Mouse (Mus musculus): ENCODE data around the gene Piwil1. TPM values are rescaled to one million over a fixed set of nuclear protein-coding genes. Genes with fewer than 3 reads are reported as not detected.

The Piwil1 gene
- polyA plus RNA-seq, 1 experiment from 2014 or later = not detected

- no peaks in the 10 kb centered on the region for H3K27me3 ChIP-seq (ENCODE audit: insufficient read depth, low read length)
- H3K4me3 ChIP-seq (ENCODE audit: low read depth, low read length) = no peak overlapping the region
- H3K36me3 ChIP-seq (ENCODE audit: insufficient read depth) = no peaks in the 10 kb centered on the region
- no peak overlapping the region for H3K9ac ChIP-seq
- no peaks in the 10 kb centered on the region; the same call in 1 of the 2 replicates for H3K4me1 ChIP-seq (ENCODE audit: insufficient read depth)
- no peak for DNase-seq
- no peak for ATAC-seq (ENCODE audit: insufficient read depth)
- no peak for TF ChIP-seq CTCF (IDR thresholded peaks at IDR 0.05; ENCODE audit: low read depth)
- no peak overlapping the region for H3K4me2 ChIP-seq
- H3K9me3 ChIP-seq (ENCODE audit: low read depth, low read length) = no peaks in the 10 kb centered on the region
- no peak overlapping the region for H3K27ac ChIP-seq (ENCODE audit: low read depth)
- WGBS = 42% methylated on average over 9 of the region's 9 CpGs
These were observed 28.2 kb upstream of the Piwil1 start for GRCm38 (mm10) chr5:128674124-128674523.

- H3K27ac ChIP-seq (ENCODE audit: low read depth) = peak overlapping the region; percentile 72; the same call in 1 of the 2 replicates
- H3K27me3 ChIP-seq (ENCODE audit: insufficient read depth, low read length) = no peaks in the 10 kb centered on the region
- H3K36me3 ChIP-seq (ENCODE audit: insufficient read depth) = no peaks in the 10 kb centered on the region
- no peaks in the 10 kb centered on the region for H3K9me3 ChIP-seq (ENCODE audit: low read depth, low read length)
- ATAC-seq (ENCODE audit: insufficient read depth) = peak; percentile 46; the same call in 1 of the 2 replicates
- 0 out of 2 replicates have a peak overlapping the region, but pooled peaks have one; percentile 4 for H3K4me2 ChIP-seq
- H3K9ac ChIP-seq = no peak overlapping the region
- TF ChIP-seq CTCF (IDR thresholded peaks at IDR 0.05; ENCODE audit: low read depth) = no peak
- no peak overlapping the region for H3K4me3 ChIP-seq (ENCODE audit: low read depth, low read length)
- H3K4me1 ChIP-seq (ENCODE audit: insufficient read depth) = no peaks in the 10 kb centered on the region; the same call in 1 of the 2 replicates
- peak; percentile 57 for DNase-seq
- WGBS = 64% methylated on average over 4 of the region's 4 CpGs
These were observed 25.0 kb upstream of the Piwil1 start for GRCm38 (mm10) chr5:128677373-128677772.

- H3K27ac ChIP-seq (ENCODE audit: low read depth) = peak overlapping the region; percentile 72; the same call in 1 of the 2 replicates
- no peaks in the 10 kb centered on the region for H3K27me3 ChIP-seq (ENCODE audit: insufficient read depth, low read length)
- H3K9ac ChIP-seq = no peak overlapping the region
- peak; percentile 84 for DNase-seq
- H3K36me3 ChIP-seq (ENCODE audit: insufficient read depth) = no peaks in the 10 kb centered on the region
- WGBS = 48% methylated on average over 6 of the region's 6 CpGs
- no peak for TF ChIP-seq CTCF (IDR thresholded peaks at IDR 0.05; ENCODE audit: low read depth)
- H3K4me2 ChIP-seq = 0 out of 2 replicates have a peak overlapping the region, but pooled peaks have one; percentile 4
- H3K9me3 ChIP-seq (ENCODE audit: low read depth, low read length) = no peaks in the 10 kb centered on the region
- H3K4me1 ChIP-seq (ENCODE audit: insufficient read depth) = no peaks in the 10 kb centered on the region; the same call in 1 of the 2 replicates
- peak; percentile 88 for ATAC-seq (ENCODE audit: insufficient read depth)
- H3K4me3 ChIP-seq (ENCODE audit: low read depth, low read length) = no peak overlapping the region
These were observed 24.5 kb upstream of the Piwil1 start for GRCm38 (mm10) chr5:128677861-128678260.

GRCm38 (mm10) chr5:128681456-128681855 lies 20.9 kb upstream of the Piwil1 start:
- Histone ChIP-seq H3K9me3 (ENCODE audit: low read depth, low read length) (no peaks in the 10 kb centered on the region), H3K27ac (ENCODE audit: low read depth) (no peak overlapping the region), H3K4me1 (ENCODE audit: insufficient read depth) (peaks cover 6% of the 10 kb centered on the region), H3K36me3 (ENCODE audit: insufficient read depth) (no peaks in the 10 kb centered on the region), H3K27me3 (ENCODE audit: insufficient read depth, low read length) (no peaks in the 10 kb centered on the region), H3K4me2 (no peak overlapping the region), H3K9ac (no peak overlapping the region), H3K4me3 (ENCODE audit: low read depth, low read length) (no peak overlapping the region)
- DNase-seq = peak; percentile 62
- no peak for ATAC-seq (ENCODE audit: insufficient read depth)
- WGBS = 42% methylated on average over 5 of the region's 5 CpGs
- peak; percentile 55 for TF ChIP-seq CTCF (IDR thresholded peaks at IDR 0.05; ENCODE audit: low read depth)

GRCm38 (mm10) chr5:128684192-128684591 lies 18.1 kb upstream of the Piwil1 start:
- Histone ChIP-seq H3K27ac (ENCODE audit: low read depth) (no peak overlapping the region), H3K4me3 (ENCODE audit: low read depth, low read length) (no peak overlapping the region), H3K36me3 (ENCODE audit: insufficient read depth) (no peaks in the 10 kb centered on the region), H3K9me3 (ENCODE audit: low read depth, low read length) (no peaks in the 10 kb centered on the region; the same call in 1 of the 2 replicates), H3K4me1 (ENCODE audit: insufficient read depth) (peaks cover 6% of the 10 kb centered on the region), H3K9ac (no peak overlapping the region), H3K27me3 (ENCODE audit: insufficient read depth, low read length) (no peaks in the 10 kb centered on the region), H3K4me2 (peak overlapping the region; percentile 50)
- DNase-seq (peak; percentile 48), ATAC-seq (ENCODE audit: insufficient read depth) (peak; percentile 64)
- TF ChIP-seq CTCF (IDR thresholded peaks at IDR 0.05; ENCODE audit: low read depth) = no peak
- WGBS = 16% methylated on average over 10 of the region's 10 CpGs

- Histone ChIP-seq H3K9me3 (ENCODE audit: low read depth, low read length) (no peaks in the 10 kb centered on the region; the same call in 1 of the 2 replicates), H3K9ac (no peak overlapping the region), H3K36me3 (ENCODE audit: insufficient read depth) (no peaks in the 10 kb centered on the region), H3K4me3 (ENCODE audit: low read depth, low read length) (no peak overlapping the region), H3K27me3 (ENCODE audit: insufficient read depth, low read length) (no peaks in the 10 kb centered on the region), H3K27ac (ENCODE audit: low read depth) (no peak overlapping the region), H3K4me2 (peak overlapping the region; percentile 50), H3K4me1 (ENCODE audit: insufficient read depth) (peaks cover 6% of the 10 kb centered on the region)
- TF ChIP-seq CTCF (IDR thresholded peaks at IDR 0.05; ENCODE audit: low read depth) = no peak
- ATAC-seq (ENCODE audit: insufficient read depth) (peak; percentile 89), DNase-seq (peak; percentile 85)
- 10% methylated on average over 15 of the region's 15 CpGs for WGBS
These were observed 17.7 kb upstream of the Piwil1 start for GRCm38 (mm10) chr5:128684621-128685020.

GRCm38 (mm10) chr5:128687139-128687538 lies 15.2 kb upstream of the Piwil1 start:
- no peaks in the 10 kb centered on the region; the same call in 1 of the 2 replicates for H3K9me3 ChIP-seq (ENCODE audit: low read depth, low read length)
- H3K4me3 ChIP-seq (ENCODE audit: low read depth, low read length) = no peak overlapping the region
- no peak overlapping the region for H3K27ac ChIP-seq (ENCODE audit: low read depth)
- no peaks in the 10 kb centered on the region for H3K27me3 ChIP-seq (ENCODE audit: insufficient read depth, low read length)
- no peak overlapping the region for H3K4me2 ChIP-seq
- WGBS = 88% methylated on average over 5 of the region's 5 CpGs
- no peaks in the 10 kb centered on the region for H3K36me3 ChIP-seq (ENCODE audit: insufficient read depth)
- ATAC-seq (ENCODE audit: insufficient read depth) (no peak), DNase-seq (peak; percentile 13)
- no peak overlapping the region for H3K9ac ChIP-seq
- TF ChIP-seq CTCF (IDR thresholded peaks at IDR 0.05; ENCODE audit: low read depth) = peak; percentile 39; the same call in 1 of the 2 replicates
- H3K4me1 ChIP-seq (ENCODE audit: insufficient read depth) = peaks cover 6% of the 10 kb centered on the region
